Mouse (Mus musculus) midbrain, embryonic 10.5 days (tissue): ENCODE measurements around the gene Arfip2. TPM values are rescaled to one million over a fixed set of nuclear protein-coding genes. Genes with fewer than 3 reads are reported as not detected.
A peak's percentile ranks its signal among the peaks of the same experiment; 100 is the strongest.

Experiments
- DNase-seq: peaks from one replicate; pipeline ENCODE4 v3.0.0-alpha.2; 2017; ENCODE audit warnings: low spot score
- H3K27ac ChIP-seq: fragments of 300-500 bp; sonication (generic); replicated peaks from 2 replicates; pipeline ENCODE4 v1.5.1; 2016; ENCODE audit warnings: mild to moderate bottlenecking
- H3K27me3 ChIP-seq: fragments of 300-500 bp; sonication (generic); 2 replicates; pipeline ENCODE4 v1.6.1; 2016; ENCODE audit warnings: low read depth, mild to moderate bottlenecking; ENCODE audit not compliant: poor library complexity, severe bottlenecking
- H3K36me3 ChIP-seq: fragments of 300-500 bp; sonication (generic); 2 replicates; pipeline ENCODE4 v1.6.1; 2016; ENCODE audit warnings: mild to moderate bottlenecking, moderate library complexity
- H3K4me1 ChIP-seq: fragments of 300-500 bp; sonication (generic); 2 replicates; pipeline ENCODE4 v1.6.1; 2016
- H3K4me3 ChIP-seq: fragments of 300-500 bp; sonication (generic); 2 replicates; pipeline ENCODE4 v1.5.1; 2016; ENCODE audit warnings: mild to moderate bottlenecking, moderate library complexity
- H3K9me3 ChIP-seq: fragments of 300-500 bp; sonication (generic); replicated peaks from 2 replicates; pipeline ENCODE4 v1.6.1; 2016; ENCODE audit warnings: mild to moderate bottlenecking
- WGBS: fragments of 180-500 bp; shearing (Covaris S2); methylation state at CpG from one replicate; pipeline ENCODE4 v1.1.7; 2016; 5-methylcytosine and 5-hydroxymethylcytosine counted together
- polyA plus RNA-seq: library from polyadenylated mRNA; unstranded; fragments of >200 nt; fragmentation: Nextera tagmentation; extraction: Ambion mirVana; gene quantifications from 2 replicates; pipeline ENCODE4 v1.2.1, GENCODE M21; 2016

The Arfip2 gene
- 57.5 and 67.3 TPM in 2 replicates for polyA plus RNA-seq

GRCm38 (mm10) chr7:105640233-105640893 is at the start of gene Arfip2, which contains the start of gene Gm45799:
Gene Arfip2 (minus strand): TSS chr7:105640416.
Gene Gm45799 (plus strand): TSS chr7:105640552.
- H3K9me3 ChIP-seq: no peaks in the 10 kb centered on the region
- peaks cover 30% of the 10 kb centered on the region for H3K4me1 ChIP-seq
- H3K27ac ChIP-seq: peak within 1 kb of the TSS; percentile 89
- peak; percentile 97 for DNase-seq
- H3K27me3 ChIP-seq: peaks cover 7% of the 10 kb centered on the region
- WGBS: 0% methylated on average over 45 of the region's 45 CpGs
- H3K36me3 ChIP-seq: peaks cover 47% of the 10 kb centered on the region
- H3K4me3 ChIP-seq: peak within 1 kb of the TSS; percentile 83

DNA sequence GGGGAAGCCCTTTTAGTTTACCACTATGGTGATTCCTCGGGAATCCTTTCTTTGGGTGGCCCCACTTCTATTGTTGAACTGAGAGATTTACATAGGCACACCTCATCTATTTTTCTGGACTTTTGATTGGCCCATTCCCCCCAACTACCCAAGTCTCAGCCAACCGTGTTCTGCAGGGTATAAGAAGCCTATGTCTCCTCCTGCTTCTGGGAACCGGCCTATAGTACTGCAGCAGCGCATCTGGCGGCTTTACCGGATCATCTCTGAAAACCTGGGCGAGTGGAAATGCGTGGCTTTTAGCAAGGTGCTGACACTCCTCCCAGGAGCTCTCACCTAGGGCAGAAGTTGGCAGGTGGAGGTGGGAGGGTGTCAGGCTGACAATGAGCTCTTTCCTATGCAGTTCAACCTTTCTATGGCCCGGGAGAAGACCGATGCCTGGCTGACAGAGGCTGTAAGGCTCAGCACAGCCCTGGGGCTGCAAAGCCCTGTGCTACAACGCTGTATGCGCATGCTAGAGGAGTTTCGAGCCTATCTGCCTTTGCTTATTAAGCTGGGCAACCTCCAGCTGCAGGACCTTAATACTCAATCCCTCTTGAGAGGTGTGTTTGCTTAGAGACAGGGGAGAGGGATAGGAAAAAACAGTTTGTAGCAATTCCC is 45.5 kb upstream of the Arfip2 start:
- 15% methylated on average over 13 of the region's 13 CpGs for whole genome bisulfite sequencing
- Histone ChIP-seq H3K27ac (no peak overlapping the region), H3K4me3 (peak overlapping the region; percentile 42), H3K36me3 (no peaks in the 10 kb centered on the region), H3K9me3 (no peaks in the 10 kb centered on the region), H3K4me1 (peaks cover 9% of the 10 kb centered on the region), H3K27me3 (0 out of 2 replicates have a peak, but pooled peaks cover 6% of the 10 kb centered on the region)
- DNase-seq: peak; percentile 27

DNA sequence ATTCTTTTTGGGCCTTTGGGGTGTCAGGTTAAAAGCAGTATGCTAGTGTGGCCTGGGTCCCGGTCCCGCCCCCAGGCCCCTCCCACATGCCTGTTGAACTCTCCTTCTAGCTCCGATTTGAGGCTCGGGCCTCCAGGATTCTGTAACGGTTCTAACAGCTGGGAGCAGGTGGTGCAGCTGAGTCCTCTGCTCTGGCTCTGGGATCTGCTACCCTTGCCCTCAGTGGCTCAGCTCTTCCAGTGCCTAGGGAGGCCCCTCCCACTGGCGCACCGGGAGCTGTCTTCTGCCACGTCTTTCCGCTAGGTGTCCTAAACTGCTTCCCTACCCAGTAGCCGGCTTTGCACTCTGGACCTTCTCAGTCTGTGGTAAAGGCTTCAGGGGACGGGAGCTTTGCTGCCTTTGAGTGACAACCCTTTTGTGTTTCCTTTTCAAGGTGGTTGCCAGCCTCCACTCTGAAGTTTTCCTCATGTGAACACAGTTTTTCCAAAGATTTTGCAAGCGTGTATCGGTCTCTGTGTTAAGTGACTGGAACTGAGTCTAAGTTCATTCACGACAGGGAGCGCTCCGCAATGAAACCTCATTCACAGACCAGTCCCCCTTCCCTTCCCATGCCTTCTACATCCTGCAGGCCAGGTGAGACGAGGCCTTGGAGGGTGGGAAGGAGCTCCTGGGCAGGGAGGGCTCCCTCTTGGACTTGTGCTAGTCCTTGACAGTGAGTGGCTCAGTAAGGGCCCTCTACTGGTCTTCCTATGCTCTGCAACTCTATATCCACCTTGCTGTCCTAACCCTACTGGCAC is 10.6 kb upstream of the Arfip2 start, which contains the start of gene Dnhd1:
Gene Dnhd1 (plus strand): TSS at position 189 of the 797 bp plus-strand sequence.
- Histone ChIP-seq H3K27ac (peak within 1 kb of the TSS; percentile 64), H3K27me3 (no peaks in the 10 kb centered on the region), H3K36me3 (no peaks in the 10 kb centered on the region), H3K4me1 (peaks cover 12% of the 10 kb centered on the region), H3K9me3 (no peaks in the 10 kb centered on the region), H3K4me3 (peak within 1 kb of the TSS; percentile 52)
- WGBS: 2% methylated on average over 17 of the region's 17 CpGs
- peak; percentile 76 for DNase-seq

GRCm38 (mm10) chr7:105641936-105642335 is 1.7 kb upstream of the Arfip2 start:
- no peak overlapping the region for H3K27ac ChIP-seq
- peak overlapping the region; percentile 83; the same call in 1 of the 2 replicates for H3K4me3 ChIP-seq
- no peaks in the 10 kb centered on the region for H3K27me3 ChIP-seq
- WGBS: 82% methylated on average over 3 of the region's 3 CpGs
- peaks cover 26% of the 10 kb centered on the region for H3K4me1 ChIP-seq
- DNase-seq: no peak
- H3K9me3 ChIP-seq: no peaks in the 10 kb centered on the region
- H3K36me3 ChIP-seq: peaks cover 31% of the 10 kb centered on the region

DNA sequence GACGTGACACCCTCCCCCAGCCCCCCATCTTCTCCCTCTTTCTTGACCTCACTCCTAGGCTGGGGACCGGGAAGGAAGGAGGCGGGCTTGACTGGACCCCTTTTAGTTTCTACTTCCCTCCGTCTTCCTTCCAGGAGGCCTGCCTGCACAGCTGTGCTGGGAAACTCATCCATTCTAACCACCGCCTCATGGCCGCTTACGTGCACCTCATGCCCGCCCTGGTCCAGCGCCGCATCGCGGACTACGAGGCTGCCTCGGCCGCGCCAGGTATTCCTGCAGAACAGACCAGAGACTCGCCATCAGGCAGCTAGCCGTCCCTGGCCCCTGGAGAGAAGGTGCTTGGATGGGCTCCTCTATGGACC is 659 bp upstream of the Arfip2 start:
- peaks cover 42% of the 10 kb centered on the region for H3K36me3 ChIP-seq
- H3K4me3 ChIP-seq: peak overlapping the region; percentile 83
- peaks cover 26% of the 10 kb centered on the region for H3K4me1 ChIP-seq
- no peaks in the 10 kb centered on the region for H3K9me3 ChIP-seq
- no peak for DNase-seq
- WGBS: under 1% methylated on average over 18 of the region's 18 CpGs
- H3K27me3 ChIP-seq: peaks cover 2% of the 10 kb centered on the region; the same call in 1 of the 2 replicates
- H3K27ac ChIP-seq: peak overlapping the region; percentile 89

GRCm38 (mm10) chr7:105639756-105640155 is 460 bp downstream of the Arfip2 start, which contains the start of gene Timm10b:
Gene Timm10b (plus strand): TSS chr7:105640056.
- H3K4me3 ChIP-seq: peak within 1 kb of the TSS; percentile 83
- no peaks in the 10 kb centered on the region for H3K9me3 ChIP-seq
- H3K4me1 ChIP-seq: peaks cover 35% of the 10 kb centered on the region
- H3K27ac ChIP-seq: peak within 1 kb of the TSS; percentile 89
- WGBS: 5% methylated on average over 2 of the region's 2 CpGs
- peaks cover 47% of the 10 kb centered on the region for H3K36me3 ChIP-seq
- no peak for DNase-seq
- H3K27me3 ChIP-seq: peaks cover 13% of the 10 kb centered on the region

- 82% methylated on average over 9 of the region's 9 CpGs for WGBS
- H3K27ac ChIP-seq: no peak overlapping the region
- peaks cover 18% of the 10 kb centered on the region for H3K27me3 ChIP-seq
- H3K4me1 ChIP-seq: peaks cover 39% of the 10 kb centered on the region
- peaks cover 46% of the 10 kb centered on the region for H3K36me3 ChIP-seq
- no peaks in the 10 kb centered on the region for H3K9me3 ChIP-seq
- peak overlapping the region; percentile 83 for H3K4me3 ChIP-seq
- DNase-seq: no peak
These were observed 912 bp downstream of the Arfip2 start for GRCm38 (mm10) chr7:105639304-105639703.

GRCm38 (mm10) chr7:105638776-105639175 is 1.4 kb downstream of the Arfip2 start:
- DNase-seq: no peak
- Histone ChIP-seq H3K27me3 (peaks cover 19% of the 10 kb centered on the region), H3K4me1 (peaks cover 44% of the 10 kb centered on the region), H3K9me3 (no peaks in the 10 kb centered on the region), H3K36me3 (peaks cover 41% of the 10 kb centered on the region), H3K4me3 (no peak overlapping the region), H3K27ac (no peak overlapping the region)
- 95% methylated on average over 6 of the region's 6 CpGs for WGBS

DNA sequence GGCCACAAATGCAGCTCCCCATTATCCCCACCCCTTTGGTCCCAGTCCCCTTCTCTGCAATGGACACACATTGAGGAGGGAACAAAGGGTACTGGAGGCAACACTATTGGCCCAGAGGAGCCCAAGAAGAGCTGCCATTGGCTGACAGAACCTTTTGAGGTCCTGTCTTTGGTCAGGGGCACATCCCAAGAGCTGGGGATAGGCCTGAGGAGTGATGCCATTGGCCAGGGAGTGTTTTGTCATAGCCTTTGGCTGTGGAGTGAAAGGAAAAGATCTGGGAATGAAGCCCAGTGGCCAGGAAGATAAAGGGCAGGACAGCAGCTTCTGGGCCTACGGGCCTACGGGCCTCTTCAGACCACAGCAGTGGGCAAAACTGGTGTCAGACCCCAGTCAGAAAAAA is 4.5 kb downstream of the Arfip2 start:
- H3K27ac ChIP-seq: no peak overlapping the region

GRCm38 (mm10) chr7:105634272-105634920 is 5.8 kb downstream of the Arfip2 start:
- Histone ChIP-seq H3K9me3 (no peaks in the 10 kb centered on the region), H3K27ac (no peak overlapping the region), H3K4me3 (peak overlapping the region; percentile 91), H3K27me3 (peaks cover 31% of the 10 kb centered on the region), H3K36me3 (peaks cover 34% of the 10 kb centered on the region), H3K4me1 (peaks cover 64% of the 10 kb centered on the region)
- no peak for DNase-seq
- WGBS: 56% methylated on average over 9 of the region's 9 CpGs

More for the DNA sequence above, 4.5 kb downstream of the Arfip2 start:
- Histone ChIP-seq H3K27me3 (peaks cover 31% of the 10 kb centered on the region), H3K4me1 (peaks cover 58% of the 10 kb centered on the region), H3K36me3 (peaks cover 34% of the 10 kb centered on the region), H3K9me3 (no peaks in the 10 kb centered on the region), H3K4me3 (no peak overlapping the region)
- DNase-seq: no peak
- WGBS: 96% methylated on average over 2 of the region's 2 CpGs

DNA sequence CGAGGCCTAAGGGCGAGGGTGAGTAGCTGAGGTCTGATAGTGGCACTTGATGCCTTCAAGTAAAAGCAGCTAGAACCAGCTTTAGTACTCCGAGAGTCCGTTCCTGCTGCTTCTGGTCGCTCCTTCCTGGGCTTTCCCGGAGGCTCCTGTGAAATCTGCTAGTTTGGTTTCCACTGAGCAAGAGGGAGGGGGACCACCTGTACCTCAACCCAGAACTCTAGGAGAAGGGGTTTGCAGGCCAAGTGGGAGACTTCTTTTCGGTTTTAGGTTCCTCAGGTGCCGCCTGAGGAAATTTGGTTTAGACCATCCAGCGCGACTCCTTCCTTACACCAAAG is 6.4 kb downstream of the Arfip2 start:
- Histone ChIP-seq H3K4me3 (peak overlapping the region; percentile 91), H3K36me3 (peaks cover 32% of the 10 kb centered on the region), H3K27ac (peak overlapping the region; percentile 89), H3K9me3 (no peaks in the 10 kb centered on the region), H3K27me3 (peaks cover 31% of the 10 kb centered on the region), H3K4me1 (peaks cover 64% of the 10 kb centered on the region)
- 6% methylated on average over 10 of the region's 10 CpGs for WGBS
- no peak for DNase-seq

DNA sequence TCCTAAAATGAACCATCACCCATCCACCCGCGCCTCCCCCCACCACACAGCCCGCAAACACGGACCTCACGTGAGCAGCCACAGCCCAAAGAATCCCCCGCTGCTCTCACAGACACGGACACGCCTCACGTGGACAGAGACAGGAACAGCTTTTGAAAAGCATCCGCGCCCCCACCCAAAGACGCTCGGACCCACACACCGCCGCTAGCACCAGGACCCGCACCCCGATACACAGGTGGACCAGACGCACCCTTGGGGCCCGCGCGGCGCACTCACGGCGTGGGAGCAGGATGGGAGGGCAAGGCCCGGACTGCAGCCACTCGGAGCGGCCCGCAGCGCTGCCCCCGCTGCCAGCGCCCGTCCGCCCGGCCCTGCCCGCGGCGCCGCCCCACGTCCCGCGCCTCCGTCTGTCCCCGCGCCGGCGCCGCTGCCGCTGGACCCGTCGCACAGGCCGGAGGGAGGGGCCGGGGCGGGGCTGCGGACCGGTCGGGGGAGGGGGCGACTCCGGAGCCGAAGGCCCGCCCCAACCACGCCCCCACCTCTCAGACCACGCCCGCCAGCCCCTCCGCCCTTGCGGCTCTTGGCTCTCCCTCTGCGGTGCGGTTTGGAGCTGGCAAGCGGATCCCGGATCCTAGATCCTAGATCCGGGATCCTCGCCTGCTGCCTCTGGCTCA is 7.0 kb downstream of the Arfip2 start, which contains the start of gene Trim3:
Gene Trim3 (minus strand): TSS at position 445 of the 674 bp plus-strand sequence.
- peak within 1 kb of the TSS; percentile 89 for H3K27ac ChIP-seq
- H3K36me3 ChIP-seq: peaks cover 28% of the 10 kb centered on the region
- DNase-seq: peak; percentile 91
- peaks cover 31% of the 10 kb centered on the region for H3K27me3 ChIP-seq
- H3K4me3 ChIP-seq: peak within 1 kb of the TSS; percentile 91
- peaks cover 68% of the 10 kb centered on the region for H3K4me1 ChIP-seq
- H3K9me3 ChIP-seq: no peaks in the 10 kb centered on the region
- 2% methylated on average over 62 of the region's 71 CpGs for WGBS
